Mouse (Mus musculus) brain, embryonic 14.5 days (tissue): Measurements from ENCODE around the gene Nsun6.

Experiments used
- CTCF ChIP-seq: fragments of 200-500 bp; IDR thresholded peaks from 2 replicates; pipeline ENCODE4 v1.5.1; 2012; ENCODE audit warnings: inconsistent platforms, mild to moderate bottlenecking, moderate library complexity, borderline replicate concordance; ENCODE audit not compliant: insufficient read depth, insufficient read length; ENCODE audit errors: extremely low read depth
- POLR2A ChIP-seq: fragments of 200-500 bp; IDR thresholded peaks from 2 replicates; pipeline ENCODE4 v1.6.1; 2012; ENCODE audit warnings: mild to moderate bottlenecking, inconsistent platforms, borderline replicate concordance; ENCODE audit not compliant: poor library complexity, insufficient read depth, insufficient read length, severe bottlenecking; ENCODE audit errors: extremely low read depth

DNA sequence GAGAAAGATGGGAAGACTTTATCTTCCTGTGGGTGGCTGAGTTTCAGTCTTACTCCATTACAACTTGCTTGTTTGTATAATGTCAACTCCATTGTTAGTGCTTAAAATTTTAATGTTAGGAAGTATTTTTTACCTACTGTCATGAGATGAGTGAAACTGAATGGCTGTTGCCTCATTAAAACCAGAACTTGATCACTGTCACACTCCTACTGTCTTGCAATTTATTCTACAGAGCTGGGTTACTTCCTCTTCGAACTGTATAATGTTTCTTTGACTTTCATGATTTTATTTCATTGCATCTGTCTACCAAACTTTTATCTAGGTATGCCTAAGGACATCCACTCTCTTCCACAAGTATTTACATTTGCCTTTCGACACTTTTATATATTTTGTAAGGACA lies 93.4 kb downstream of the Nsun6 start:
- no peak for TF ChIP-seq CTCF
- TF ChIP-seq POLR2A = no peak
